Mouse (Mus musculus): ENCODE measurements around the gene L1td1. TPM values are rescaled to one million over a fixed set of nuclear protein-coding genes. Genes with fewer than 3 reads are reported as not detected.
"Not testable (repeated sequence)": the region's sequence is repeated elsewhere in the genome, so short reads cannot be mapped to it uniquely, and the experiment has no call there.

Gene L1td1
- polyA plus RNA-seq, 1 experiment from 2014 or later: not detected

DNA sequence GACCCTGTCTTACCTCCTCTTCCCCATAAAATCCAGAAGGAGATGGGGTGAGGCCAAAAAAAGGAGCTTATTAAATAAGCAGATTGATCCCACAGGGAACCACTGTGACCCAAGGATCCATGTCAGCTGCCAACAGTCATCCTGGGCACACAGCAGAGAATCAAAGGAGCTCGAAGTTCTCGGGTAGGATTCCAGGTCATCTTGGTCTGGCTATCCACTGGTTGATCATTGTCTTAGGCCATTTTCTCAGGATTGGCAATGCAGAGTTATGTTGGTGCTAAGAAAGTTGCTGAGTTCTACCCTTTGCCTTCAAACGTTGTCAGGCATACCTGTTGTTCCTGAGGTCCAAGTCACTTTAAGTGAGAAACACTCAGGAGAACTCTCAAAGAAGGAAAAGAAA is 26.4 kb upstream of the L1td1 start:
- no peak for ATAC-seq
- H3K27me3 ChIP-seq (replicated peaks; ENCODE audit: control insufficient read depth, insufficient read depth, low read length): no peaks in the 10 kb centered on the region
- H3K4me2 ChIP-seq (ENCODE audit: low read length): no peak overlapping the region
- no peaks in the 10 kb centered on the region for H3K36me3 ChIP-seq (ENCODE audit: control insufficient read depth, insufficient read depth)
- H3K9me3 ChIP-seq (ENCODE audit: control insufficient read depth, low read length): no peaks in the 10 kb centered on the region
- H3K9ac ChIP-seq (replicated peaks; ENCODE audit: low read depth, low read length): no peak overlapping the region
- WGBS: 93% methylated on average over 3 of the region's 3 CpGs
- H3K27ac ChIP-seq (ENCODE audit: low read length): no peak overlapping the region
- peaks cover 7% of the 10 kb centered on the region for H3K4me1 ChIP-seq (replicated peaks; ENCODE audit: control insufficient read depth, insufficient read depth, low read length)
- no peak overlapping the region for H3K4me3 ChIP-seq (replicated peaks; ENCODE audit: low read length)

- Histone ChIP-seq H3K27me3 (replicated peaks; ENCODE audit: control insufficient read depth, insufficient read depth, low read length) (no peaks in the 10 kb centered on the region), H3K27ac (ENCODE audit: low read length) (no peak overlapping the region), H3K9ac (replicated peaks; ENCODE audit: low read depth, low read length) (peak overlapping the region; percentile 22; the same call in 1 of the 2 replicates), H3K9me3 (ENCODE audit: control insufficient read depth, low read length) (no peaks in the 10 kb centered on the region), H3K4me1 (replicated peaks; ENCODE audit: control insufficient read depth, insufficient read depth, low read length) (peaks cover 7% of the 10 kb centered on the region), H3K36me3 (ENCODE audit: control insufficient read depth, insufficient read depth) (no peaks in the 10 kb centered on the region), H3K4me2 (ENCODE audit: low read length) (peak overlapping the region; percentile 28; the same call in 1 of the 2 replicates), H3K4me3 (replicated peaks; ENCODE audit: low read length) (no peak overlapping the region)
- peak; percentile 83 for ATAC-seq
- WGBS: 26% methylated on average over 12 of the region's 12 CpGs
Observed at GRCm38 (mm10) chr4:98702201-98702894, 24.2 kb upstream of the L1td1 start.

DNA sequence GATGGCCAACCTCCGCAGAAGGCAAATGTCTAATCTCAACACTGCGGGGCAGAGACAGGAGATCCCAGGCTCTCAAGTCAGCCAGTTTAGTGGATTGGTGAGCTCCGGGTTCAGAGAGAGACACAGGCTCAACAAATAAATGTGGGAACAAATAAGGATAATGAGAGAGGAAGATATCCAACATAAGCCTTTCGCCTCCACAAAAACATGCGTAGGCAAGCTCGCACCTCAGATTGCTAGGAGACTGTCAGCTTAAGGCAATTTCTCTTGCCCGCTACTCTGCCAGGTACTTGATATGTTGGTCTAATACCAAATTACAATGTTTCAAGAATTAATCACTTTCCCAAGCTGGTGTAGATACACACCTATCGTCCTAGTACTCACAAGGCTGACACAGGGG is 15.6 kb upstream of the L1td1 start:
- ATAC-seq: no peak
- Histone ChIP-seq H3K4me3 (replicated peaks; ENCODE audit: low read length) (no peak overlapping the region), H3K27me3 (replicated peaks; ENCODE audit: control insufficient read depth, insufficient read depth, low read length) (no peaks in the 10 kb centered on the region), H3K9ac (replicated peaks; ENCODE audit: low read depth, low read length) (no peak overlapping the region), H3K4me1 (replicated peaks; ENCODE audit: control insufficient read depth, insufficient read depth, low read length) (no peaks in the 10 kb centered on the region), H3K36me3 (ENCODE audit: control insufficient read depth, insufficient read depth) (no peaks in the 10 kb centered on the region), H3K9me3 (ENCODE audit: control insufficient read depth, low read length) (no peaks in the 10 kb centered on the region), H3K4me2 (ENCODE audit: low read length) (no peak overlapping the region), H3K27ac (ENCODE audit: low read length) (no peak overlapping the region)
- WGBS: 92% methylated on average over 8 of the region's 8 CpGs

- no peak overlapping the region for H3K27ac ChIP-seq (ENCODE audit: low read length)
- no peaks in the 10 kb centered on the region for H3K9me3 ChIP-seq (ENCODE audit: control insufficient read depth, low read length)
- WGBS: 55% methylated on average over 17 of the region's 17 CpGs
- H3K36me3 ChIP-seq (ENCODE audit: control insufficient read depth, insufficient read depth): no peaks in the 10 kb centered on the region
- H3K4me2 ChIP-seq (ENCODE audit: low read length): no peak overlapping the region
- H3K9ac ChIP-seq (replicated peaks; ENCODE audit: low read depth, low read length): no peak overlapping the region
- no peaks in the 10 kb centered on the region for H3K4me1 ChIP-seq (replicated peaks; ENCODE audit: control insufficient read depth, insufficient read depth, low read length)
- H3K4me3 ChIP-seq (replicated peaks; ENCODE audit: low read length): no peak overlapping the region
- H3K27me3 ChIP-seq (replicated peaks; ENCODE audit: control insufficient read depth, insufficient read depth, low read length): no peaks in the 10 kb centered on the region
- ATAC-seq: peak; percentile 58; the same call in 1 of the 2 replicates
Observed at GRCm38 (mm10) chr4:98717735-98718546, 8.6 kb upstream of the L1td1 start.

- Histone ChIP-seq H3K27me3 (replicated peaks; ENCODE audit: control insufficient read depth, insufficient read depth, low read length) (no peaks in the 10 kb centered on the region), H3K4me3 (replicated peaks; ENCODE audit: low read length) (no peak overlapping the region), H3K4me1 (replicated peaks; ENCODE audit: control insufficient read depth, insufficient read depth, low read length) (no peaks in the 10 kb centered on the region), H3K9me3 (ENCODE audit: control insufficient read depth, low read length) (no peaks in the 10 kb centered on the region), H3K9ac (replicated peaks; ENCODE audit: low read depth, low read length) (no peak overlapping the region), H3K36me3 (ENCODE audit: control insufficient read depth, insufficient read depth) (no peaks in the 10 kb centered on the region), H3K4me2 (ENCODE audit: low read length) (no peak overlapping the region), H3K27ac (ENCODE audit: low read length) (no peak overlapping the region)
- 81% methylated on average over 10 of the region's 10 CpGs for WGBS
- no peak for ATAC-seq
Observed at GRCm38 (mm10) chr4:98718547-98718917, 8.0 kb upstream of the L1td1 start.

GRCm38 (mm10) chr4:98722454-98722853 is 4.1 kb upstream of the L1td1 start:
- H3K4me2 ChIP-seq (ENCODE audit: low read length): no peak overlapping the region
- no peak overlapping the region for H3K4me3 ChIP-seq (replicated peaks; ENCODE audit: low read length)
- no peak overlapping the region for H3K27ac ChIP-seq (ENCODE audit: low read length)
- peaks cover 10% of the 10 kb centered on the region for H3K4me1 ChIP-seq (replicated peaks; ENCODE audit: control insufficient read depth, insufficient read depth, low read length)
- peak; percentile 37; the same call in 1 of the 2 replicates for ATAC-seq
- no peaks in the 10 kb centered on the region for H3K9me3 ChIP-seq (ENCODE audit: control insufficient read depth, low read length)
- H3K9ac ChIP-seq (replicated peaks; ENCODE audit: low read depth, low read length): no peak overlapping the region
- no peaks in the 10 kb centered on the region for H3K36me3 ChIP-seq (ENCODE audit: control insufficient read depth, insufficient read depth)
- WGBS: 12% methylated on average over 8 of the region's 8 CpGs
- peaks cover 8% of the 10 kb centered on the region for H3K27me3 ChIP-seq (replicated peaks; ENCODE audit: control insufficient read depth, insufficient read depth, low read length)

DNA sequence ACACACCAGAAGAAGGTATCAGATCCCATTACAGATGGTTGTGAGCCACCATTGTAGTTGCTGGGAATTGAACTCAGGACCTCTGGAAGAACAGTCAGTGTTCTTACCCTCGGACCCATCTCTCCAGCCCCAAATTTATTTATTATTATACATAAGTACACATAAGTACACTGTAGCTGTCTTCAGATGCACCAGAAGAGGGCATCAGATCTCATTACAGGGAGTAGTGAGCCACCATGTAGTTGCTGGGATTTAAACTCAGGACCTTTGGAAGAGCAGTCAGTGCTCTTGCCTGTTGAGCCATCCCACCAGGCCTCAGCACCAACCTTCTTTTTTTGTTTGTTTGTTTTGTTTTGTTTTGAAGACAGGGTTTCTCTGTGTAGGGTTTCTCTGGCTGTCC is 1.9 kb upstream of the L1td1 start:
- 93% methylated on average over 1 of the region's 1 CpGs for WGBS
- not testable (repeated sequence) for H3K9me3 ChIP-seq (ENCODE audit: control insufficient read depth, low read length)

GRCm38 (mm10) chr4:98725439-98725838 is 1.1 kb upstream of the L1td1 start:
- no peak overlapping the region for H3K9ac ChIP-seq (replicated peaks; ENCODE audit: low read depth, low read length)
- no peak overlapping the region for H3K27ac ChIP-seq (ENCODE audit: low read length)
- no peak overlapping the region for H3K4me2 ChIP-seq (ENCODE audit: low read length)
- H3K4me3 ChIP-seq (replicated peaks; ENCODE audit: low read length): no peak overlapping the region
- H3K36me3 ChIP-seq (ENCODE audit: control insufficient read depth, insufficient read depth): no peaks in the 10 kb centered on the region
- no peaks in the 10 kb centered on the region for H3K9me3 ChIP-seq (ENCODE audit: control insufficient read depth, low read length)
- WGBS: 30% methylated on average over 4 of the region's 4 CpGs
- H3K27me3 ChIP-seq (replicated peaks; ENCODE audit: control insufficient read depth, insufficient read depth, low read length): peaks cover 21% of the 10 kb centered on the region
- ATAC-seq: no peak
- peaks cover 11% of the 10 kb centered on the region for H3K4me1 ChIP-seq (replicated peaks; ENCODE audit: control insufficient read depth, insufficient read depth, low read length)

More for the DNA sequence above, 1.9 kb upstream of the L1td1 start:
- H3K36me3 ChIP-seq (ENCODE audit: control insufficient read depth, insufficient read depth); H3K4me2 ChIP-seq (ENCODE audit: low read length); ATAC-seq; H3K27ac ChIP-seq (ENCODE audit: low read length); H3K4me3 ChIP-seq (replicated peaks; ENCODE audit: low read length); H3K9ac ChIP-seq (replicated peaks; ENCODE audit: low read depth, low read length): not testable (repeated sequence)
- Histone ChIP-seq H3K27me3 (replicated peaks; ENCODE audit: control insufficient read depth, insufficient read depth, low read length) (peaks cover 21% of the 10 kb centered on the region), H3K4me1 (replicated peaks; ENCODE audit: control insufficient read depth, insufficient read depth, low read length) (peaks cover 11% of the 10 kb centered on the region)

GRCm38 (mm10) chr4:98727295-98727958 is 893 bp downstream of the L1td1 start:
- peaks cover 21% of the 10 kb centered on the region for H3K27me3 ChIP-seq (replicated peaks; ENCODE audit: control insufficient read depth, insufficient read depth, low read length)
- H3K9me3 ChIP-seq (ENCODE audit: control insufficient read depth, low read length): no peaks in the 10 kb centered on the region
- peak overlapping the region; percentile 18 for H3K4me3 ChIP-seq (replicated peaks; ENCODE audit: low read length)
- no peak for ATAC-seq
- H3K9ac ChIP-seq (replicated peaks; ENCODE audit: low read depth, low read length): no peak overlapping the region
- H3K27ac ChIP-seq (ENCODE audit: low read length): no peak overlapping the region
- WGBS: 4% methylated on average over 21 of the region's 21 CpGs
- peaks cover 11% of the 10 kb centered on the region for H3K4me1 ChIP-seq (replicated peaks; ENCODE audit: control insufficient read depth, insufficient read depth, low read length)
- H3K4me2 ChIP-seq (ENCODE audit: low read length): peak overlapping the region; percentile 35
- no peaks in the 10 kb centered on the region for H3K36me3 ChIP-seq (ENCODE audit: control insufficient read depth, insufficient read depth)

All from forebrain, embryonic 16.5 days (tissue).